Comparison of ENCODE assay signal across 8 mouse cellular contexts in genomic region chr1:82285461-82286189, GRCm38 (mm10). TPM values are rescaled to one million over a fixed set of nuclear protein-coding genes. Genes with fewer than 3 reads are reported as not detected.
DNase-seq lines count a peak whose midpoint lies in the region; ATAC-seq and TF ChIP-seq lines count a peak whose summit lies in the region.

No protein-coding gene starts in this region.

- peak overlapping the region; percentile 75 for H3K4me2 ChIP-seq in embryonic facial prominence, embryonic 12.5 days (replicated peaks)
- H3K4me2 ChIP-seq in hindbrain, postnatal 0 days (ENCODE audit: low read depth, low read length), result peak overlapping the region; percentile 77
- peak overlapping the region; percentile 98 for H3K4me2 ChIP-seq in myocyte (ENCODE audit: low read depth)

- H3K79me2 ChIP-seq in myocyte (ENCODE audit: control insufficient read depth, insufficient read depth), result peaks cover 96% of the 10 kb centered on the region

- no peaks in the 10 kb centered on the region for H3K36me3 ChIP-seq in kidney, adult 2 months (ENCODE audit: control insufficient read depth, insufficient read depth, low read length)
- H3K36me3 ChIP-seq in embryonic facial prominence, embryonic 12.5 days, result peaks cover 26% of the 10 kb centered on the region
- H3K36me3 ChIP-seq in hindbrain, postnatal 0 days (ENCODE audit: insufficient read depth, low read length), result no peaks in the 10 kb centered on the region
- no peaks in the 10 kb centered on the region for H3K36me3 ChIP-seq in myocyte (ENCODE audit: control insufficient read depth, insufficient read depth)

- peak; percentile 8 for DNase-seq in kidney, adult 2 months
- DNase-seq in kidney, adult 8-10 months, result no peak
- DNase-seq in hindbrain, postnatal 0 days (ENCODE audit: low spot score), result no peak
- DNase-seq in layer of hippocampus, postnatal 25 days (ENCODE audit: extremely low spot score in 1 of 2, low spot score in 1 of 2), result no peak
- DNase-seq in urinary bladder, postnatal 10 days (ENCODE audit: low spot score), result no peak

- H3ac ChIP-seq in myocyte (ENCODE audit: control insufficient read depth, insufficient read length), result no peak overlapping the region

- H3K4me3 ChIP-seq in kidney, adult 2 months (ENCODE audit: insufficient read depth, low read depth, low read length), result peak overlapping the region; percentile 34
- H3K4me3 ChIP-seq in embryonic facial prominence, embryonic 12.5 days, result peak overlapping the region; percentile 74
- H3K4me3 ChIP-seq in hindbrain, postnatal 0 days (ENCODE audit: low read length), result peak overlapping the region; percentile 84
- peak overlapping the region; percentile 96 for H3K4me3 ChIP-seq in myocyte

- no peaks in the 10 kb centered on the region for H3K9me3 ChIP-seq in embryonic facial prominence, embryonic 12.5 days
- no peaks in the 10 kb centered on the region for H3K9me3 ChIP-seq in hindbrain, postnatal 0 days (ENCODE audit: low read length)

- WGBS in kidney, adult 2 months, result 45% methylated on average over 5 of the region's 5 CpGs
- 22% methylated on average over 5 of the region's 5 CpGs for WGBS in embryonic facial prominence, embryonic 12.5 days
- 12% methylated on average over 5 of the region's 5 CpGs for WGBS in hindbrain, postnatal 0 days

- H3K27me3 ChIP-seq in kidney, adult 2 months (replicated peaks; ENCODE audit: control insufficient read depth, insufficient read depth, low read length), result no peaks in the 10 kb centered on the region
- no peaks in the 10 kb centered on the region for H3K27me3 ChIP-seq in embryonic facial prominence, embryonic 12.5 days
- H3K27me3 ChIP-seq in hindbrain, postnatal 0 days (ENCODE audit: insufficient read depth, low read length), result no peaks in the 10 kb centered on the region
- H3K27me3 ChIP-seq in myocyte (ENCODE audit: control insufficient read depth, insufficient read depth, insufficient read length), result no peaks in the 10 kb centered on the region

- peaks cover 6% of the 10 kb centered on the region; the same call in 1 of the 2 replicates for H3K4me1 ChIP-seq in kidney, adult 2 months (ENCODE audit: control insufficient read depth, insufficient read depth, low read length)
- H3K4me1 ChIP-seq in embryonic facial prominence, embryonic 12.5 days, result peaks cover 44% of the 10 kb centered on the region
- peaks cover 31% of the 10 kb centered on the region for H3K4me1 ChIP-seq in hindbrain, postnatal 0 days (ENCODE audit: insufficient read depth, low read length)

- peak overlapping the region; percentile 75 for H3K27ac ChIP-seq in kidney, adult 2 months (ENCODE audit: insufficient read depth, low read depth, low read length)
- H3K27ac ChIP-seq in embryonic facial prominence, embryonic 12.5 days, result peak overlapping the region; percentile 42; the same call in 1 of the 2 replicates
- H3K27ac ChIP-seq in hindbrain, postnatal 0 days, result peak overlapping the region; percentile 41; the same call in 1 of the 2 replicates

- no peak for ATAC-seq in embryonic facial prominence, embryonic 12.5 days (ENCODE audit: insufficient number of reproducible peaks, insufficient read depth, low FRiP score, low TSS enrichment)
- ATAC-seq in hindbrain, postnatal 0 days, result no peak
- no peak for ATAC-seq in megakaryocyte-erythroid progenitor cell, adult 5-6 weeks (replicated peaks; ENCODE audit: low FRiP score, low TSS enrichment, poor library complexity, severe bottlenecking)

- H3K9ac ChIP-seq in embryonic facial prominence, embryonic 12.5 days, result peak overlapping the region; percentile 64
- peak overlapping the region; percentile 52 for H3K9ac ChIP-seq in hindbrain, postnatal 0 days (replicated peaks; ENCODE audit: low read length)

- no peak for TF ChIP-seq POLR2A in kidney, adult 2 months (IDR thresholded peaks at IDR 0.05; ENCODE audit: low read depth, low read length)
- TF ChIP-seq POLR2A in myocyte (IDR thresholded peaks at IDR 0.05; ENCODE audit: insufficient read length, low read depth), result no peak

- TF ChIP-seq CTCF in kidney, adult 2 months (conservative IDR thresholded peaks at IDR 0.05; ENCODE audit: insufficient read depth, insufficient read length, low read depth, low read length), result no peak
- no peak for TF ChIP-seq CTCF in hindbrain, postnatal 0 days (IDR thresholded peaks at IDR 0.05; ENCODE audit: low read depth)

TF ChIP-seq in myocyte, 11 proteins besides CTCF, POLR2A, EP300 and RAD21:
- no peak for TF ChIP-seq SRF (IDR thresholded peaks at IDR 0.05; ENCODE audit: control insufficient read depth, insufficient read length, low read depth)
- TF ChIP-seq POLR2AphosphoS2 (IDR thresholded peaks at IDR 0.05; ENCODE audit: insufficient read length, low read depth), result no peak
- no peak for TF ChIP-seq CEBPB (IDR thresholded peaks at IDR 0.05; ENCODE audit: insufficient read depth, poor library complexity, severe bottlenecking)
- TF ChIP-seq MYOG (IDR thresholded peaks at IDR 0.05; ENCODE audit: control insufficient read depth in 1 of 3, insufficient read depth in 1 of 3, insufficient read length in 2 of 3, low read depth in 2 of 3), result no peak
- no peak for TF ChIP-seq TCF12 (IDR thresholded peaks at IDR 0.05; ENCODE audit: insufficient read depth, poor library complexity, severe bottlenecking)
- TF ChIP-seq USF1 (IDR thresholded peaks at IDR 0.05; ENCODE audit: low read depth), result no peak
- TF ChIP-seq TCF3 (IDR thresholded peaks at IDR 0.05; ENCODE audit: insufficient read length, low read depth), result no peak
- no peak for TF ChIP-seq MYOD1 (IDR thresholded peaks at IDR 0.05; ENCODE audit: control insufficient read depth in 1 of 3, insufficient read length in 2 of 3, low read depth in 2 of 3)
- no peak for TF ChIP-seq MAX (IDR thresholded peaks at IDR 0.05; ENCODE audit: low read depth)
- TF ChIP-seq REST (IDR thresholded peaks at IDR 0.05; ENCODE audit: insufficient read depth, insufficient read length), result no peak
- no peak for TF ChIP-seq E2F4 (IDR thresholded peaks at IDR 0.05; ENCODE audit: insufficient read depth)

RNA-seq across cellular contexts. Expression of gene Irs1, which starts 5.6 kb away (rescaled TPM):
- 7.1 and 7.4 TPM in 2 replicates for polyA plus RNA-seq in kidney, adult 2 months (2012; rRNA removed)
- polyA plus RNA-seq in embryonic facial prominence, embryonic 12.5 days (2016; fragmentation: Nextera tagmentation; extraction: Ambion mirVana), result 14.0 and 14.7 TPM in 2 replicates
- 66.7 and 67.2 TPM in 2 replicates for total RNA-seq in hindbrain, postnatal 0 days (2014; rRNA removed)
- 5.9 and 6.3 TPM in 2 replicates for polyA plus RNA-seq in hindbrain, postnatal 0 days (2015; fragmentation: Nextera tagmentation; extraction: Ambion mirVana)
- 3.9 TPM for polyA plus RNA-seq in myocyte (2012; fragmentation: generic; extraction: Trizol)
- total RNA-seq in layer of hippocampus, postnatal 25 days (2021), result 10 to 100 TPM; 18.8 to 21.7 TPM
- not detected in 2 replicates for total RNA-seq in megakaryocyte-erythroid progenitor cell, adult 5-6 weeks (2014; fragmentation: Nextera tagmentation)
- not detected in 2 replicates for total RNA-seq in megakaryocyte-erythroid progenitor cell, adult 5-6 weeks (2017)

RNA-seq across cellular contexts. Expression of gene Rhbdd1, which starts 30.6 kb away (rescaled TPM):
- polyA plus RNA-seq in kidney, adult 2 months (2012; rRNA removed), result 12.8 and 13.0 TPM in 2 replicates
- 7.3 and 7.6 TPM in 2 replicates for polyA plus RNA-seq in embryonic facial prominence, embryonic 12.5 days (2016; fragmentation: Nextera tagmentation; extraction: Ambion mirVana)
- total RNA-seq in hindbrain, postnatal 0 days (2014; rRNA removed), result 3.8 and 5.1 TPM in 2 replicates
- polyA plus RNA-seq in hindbrain, postnatal 0 days (2015; fragmentation: Nextera tagmentation; extraction: Ambion mirVana), result 2.7 and 3.2 TPM in 2 replicates
- polyA plus RNA-seq in myocyte (2012; fragmentation: generic; extraction: Trizol), result 43.3 TPM
- 1 to 10 TPM; 6.7 to 7.6 TPM for total RNA-seq in layer of hippocampus, postnatal 25 days (2021)
- 7.7 and 10.8 TPM in 2 replicates for total RNA-seq in megakaryocyte-erythroid progenitor cell, adult 5-6 weeks (2014; fragmentation: Nextera tagmentation)
- 7.6 and 11.2 TPM in 2 replicates for total RNA-seq in megakaryocyte-erythroid progenitor cell, adult 5-6 weeks (2017)

RNA-seq across cellular contexts. Expression of gene Gm9747, which starts 52.7 kb away (rescaled TPM):
- polyA plus RNA-seq in kidney, adult 2 months (2012; rRNA removed), result 0.03 TPM in 1 of 2 replicates, not detected in the other
- 29.5 and 34.3 TPM in 2 replicates for polyA plus RNA-seq in embryonic facial prominence, embryonic 12.5 days (2016; fragmentation: Nextera tagmentation; extraction: Ambion mirVana)
- total RNA-seq in hindbrain, postnatal 0 days (2014; rRNA removed), result not detected in 2 replicates
- 17.5 and 17.7 TPM in 2 replicates for polyA plus RNA-seq in hindbrain, postnatal 0 days (2015; fragmentation: Nextera tagmentation; extraction: Ambion mirVana)
- polyA plus RNA-seq in myocyte (2012; fragmentation: generic; extraction: Trizol), result 4.0 TPM
- total RNA-seq in layer of hippocampus, postnatal 25 days (2021), result not detected
- total RNA-seq in megakaryocyte-erythroid progenitor cell, adult 5-6 weeks (2014; fragmentation: Nextera tagmentation), result not detected in 2 replicates
- total RNA-seq in megakaryocyte-erythroid progenitor cell, adult 5-6 weeks (2017), result not detected in 2 replicates

Comparison
In these comparisons a context has a peak if more than half of its experiments do, and no peak if none do; other contexts are left out.
1. H3K4me3 ChIP-seq: peak in every context shown above with its lines; median percentile 96 in myocyte; 84 in hindbrain, postnatal 0 days; 74 in embryonic facial prominence, embryonic 12.5 days; 34 in kidney, adult 2 months.